Mouse (Mus musculus) midbrain, embryonic 11.5 days (tissue): ENCODE data around the gene Zc3h12c. TPM values are rescaled to one million over a fixed set of nuclear protein-coding genes. Genes with fewer than 3 reads are reported as not detected.

ENCODE experiments used
- ATAC-seq: fragments of 200-750 bp; cut with Nextera tagmentation; 2 replicates; pipeline ENCODE4 v1.8.0; 2017; ENCODE audit warnings: moderate TSS enrichment, moderate library complexity; ENCODE audit not compliant: low FRiP score
- DNase-seq: peaks from one replicate; pipeline ENCODE4 v3.0.0; 2015; ENCODE audit warnings: low spot score; ENCODE audit errors: missing footprints
- H3K27ac ChIP-seq: fragments of 300-500 bp; sonication (generic); 2 replicates; pipeline ENCODE4 v1.5.1; 2014; ENCODE audit warnings: low read depth, low read length
- H3K27me3 ChIP-seq: fragments of 300-500 bp; sonication (generic); 2 replicates; pipeline ENCODE4 v1.6.1; 2014; ENCODE audit warnings: mild to moderate bottlenecking, low read length, moderate library complexity, mixed read lengths; ENCODE audit not compliant: control insufficient read depth, insufficient read depth
- H3K36me3 ChIP-seq: fragments of 300-500 bp; sonication (generic); 2 replicates; pipeline ENCODE4 v1.6.1; 2014; ENCODE audit warnings: mild to moderate bottlenecking, low read length, moderate library complexity, mixed read lengths; ENCODE audit not compliant: control insufficient read depth, insufficient read depth
- H3K4me1 ChIP-seq: fragments of 300-500 bp; sonication (generic); 2 replicates; pipeline ENCODE4 v1.6.1; 2014; ENCODE audit warnings: low read length; ENCODE audit not compliant: control insufficient read depth, insufficient read depth
- H3K4me2 ChIP-seq: fragments of 300-500 bp; sonication (generic); 2 replicates; pipeline ENCODE4 v1.6.1; 2014; ENCODE audit warnings: mild to moderate bottlenecking, moderate library complexity
- H3K4me3 ChIP-seq: fragments of 300-500 bp; sonication (generic); 2 replicates; pipeline ENCODE4 v1.5.1; 2014; ENCODE audit warnings: low read depth, low read length
- H3K9ac ChIP-seq: fragments of 300-500 bp; sonication (generic); 2 replicates; pipeline ENCODE4 v1.6.1; 2014; ENCODE audit warnings: low read length
- H3K9me3 ChIP-seq: fragments of 300-500 bp; sonication (generic); 2 replicates; pipeline ENCODE4 v1.6.1; 2016; ENCODE audit warnings: low read length; ENCODE audit not compliant: control insufficient read depth
- WGBS: fragments of 180-500 bp; shearing (Covaris S2); extraction: QIAGEN DNeasy Blood & Tissue Kit; methylation state at CpG from one replicate; pipeline ENCODE4 v1.1.7; 2014; 5-methylcytosine and 5-hydroxymethylcytosine counted together
- polyA plus RNA-seq: library from polyadenylated mRNA; unstranded; fragments of >200 nt; fragmentation: Nextera tagmentation; extraction: Ambion mirVana; gene quantifications from 2 replicates; pipeline ENCODE4 v1.2.1, GENCODE M21; 2014

Gene Zc3h12c
- polyA plus RNA-seq, 1 experiment from 2014 or later, result 17.2 TPM

DNA sequence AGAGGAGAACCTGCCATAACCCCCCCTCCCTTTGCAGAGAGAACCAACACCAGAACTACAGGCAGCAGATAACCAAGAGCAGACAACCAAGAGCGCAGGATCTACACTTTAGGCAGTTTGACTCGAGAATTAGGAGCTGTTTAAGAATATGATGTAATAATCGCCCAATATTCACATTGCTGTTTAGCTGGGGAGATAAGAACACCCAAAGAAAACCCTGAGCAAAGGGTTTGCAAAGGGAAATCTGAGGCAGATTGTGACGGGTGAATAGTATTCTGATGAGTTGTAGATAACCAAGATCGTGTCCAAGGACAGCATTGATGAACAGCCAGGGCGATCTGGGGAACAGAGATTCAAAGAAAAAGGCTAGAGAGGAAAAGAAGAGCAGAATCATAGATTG, 2.3 kb upstream of the Zc3h12c start:
- no peak overlapping the region for H3K27ac ChIP-seq
- H3K9me3 ChIP-seq, result no peaks in the 10 kb centered on the region
- H3K4me3 ChIP-seq, result no peak overlapping the region
- 87% methylated on average over 6 of the region's 6 CpGs for WGBS
- peaks cover 6% of the 10 kb centered on the region; the same call in 1 of the 2 replicates for H3K4me1 ChIP-seq
- H3K36me3 ChIP-seq, result no peaks in the 10 kb centered on the region
- H3K27me3 ChIP-seq, result peaks cover 2% of the 10 kb centered on the region; the same call in 1 of the 2 replicates
- ATAC-seq, result no peak
- H3K4me2 ChIP-seq, result no peak overlapping the region
- no peak for DNase-seq
- no peak overlapping the region for H3K9ac ChIP-seq

DNA sequence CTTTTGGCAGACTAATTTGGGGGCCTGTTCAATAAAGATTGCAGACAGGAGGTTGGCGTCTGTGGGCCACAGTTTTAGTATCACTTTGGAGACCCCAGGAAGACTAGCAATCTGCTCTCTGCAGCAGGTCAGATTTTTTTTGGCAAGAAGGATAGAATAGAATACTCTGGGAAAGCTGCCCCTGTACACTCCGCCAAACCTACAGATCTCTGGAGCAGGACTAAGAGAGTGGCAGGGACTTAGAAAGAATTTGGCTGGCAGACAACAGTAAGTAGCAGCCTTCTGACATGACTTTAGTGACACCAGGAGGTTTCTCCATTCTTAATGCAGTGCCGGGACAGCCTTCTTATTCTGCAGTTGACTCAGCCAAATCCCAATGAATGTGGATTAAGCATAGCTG, 1.8 kb upstream of the Zc3h12c start:
- H3K9me3 ChIP-seq, result no peaks in the 10 kb centered on the region
- H3K4me1 ChIP-seq, result peaks cover 6% of the 10 kb centered on the region; the same call in 1 of the 2 replicates
- H3K4me2 ChIP-seq, result no peak overlapping the region
- H3K27me3 ChIP-seq, result peaks cover 2% of the 10 kb centered on the region; the same call in 1 of the 2 replicates
- DNase-seq (no peak), ATAC-seq (no peak)
- WGBS, result 63% methylated on average over 3 of the region's 3 CpGs
- H3K27ac ChIP-seq, result no peak overlapping the region
- H3K9ac ChIP-seq, result no peak overlapping the region
- no peak overlapping the region for H3K4me3 ChIP-seq
- no peaks in the 10 kb centered on the region for H3K36me3 ChIP-seq

DNA sequence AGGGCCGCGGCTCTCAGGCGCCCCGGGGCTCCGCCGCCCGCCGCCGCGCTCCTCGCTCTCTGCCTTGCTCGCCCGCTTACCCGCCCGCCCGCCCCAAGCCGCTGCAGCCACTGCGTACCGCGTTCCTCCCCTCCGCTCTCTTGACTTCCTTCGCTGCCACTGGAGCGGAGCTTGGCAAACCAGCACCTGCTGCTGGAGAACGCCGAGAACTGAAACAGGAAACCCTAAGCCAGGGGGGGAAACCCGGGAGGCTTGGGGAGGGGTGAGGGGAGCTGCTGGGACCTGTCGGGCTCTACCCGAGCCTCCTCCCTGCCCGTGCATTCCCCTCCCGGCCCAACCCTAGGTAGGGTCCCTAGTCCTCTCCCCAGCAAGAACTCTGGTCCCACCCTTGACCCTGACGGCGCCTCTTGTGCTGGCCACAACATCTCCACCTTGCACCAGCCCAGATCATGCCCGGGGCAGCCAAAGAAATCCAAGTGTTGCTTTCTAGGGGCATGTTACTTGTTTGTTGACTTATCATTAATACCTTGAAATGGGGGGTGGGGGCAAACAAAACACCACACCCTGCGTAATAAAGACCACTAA, 406 bp upstream of the Zc3h12c start:
- Histone ChIP-seq H3K4me2 (peak overlapping the region; percentile 68), H3K27me3 (peaks cover 2% of the 10 kb centered on the region; the same call in 1 of the 2 replicates), H3K9me3 (no peaks in the 10 kb centered on the region), H3K27ac (peak overlapping the region; percentile 90), H3K9ac (peak overlapping the region; percentile 99), H3K4me3 (peak overlapping the region; percentile 91), H3K4me1 (peaks cover 10% of the 10 kb centered on the region; the same call in 1 of the 2 replicates), H3K36me3 (no peaks in the 10 kb centered on the region)
- WGBS, result 2% methylated on average over 30 of the region's 34 CpGs
- DNase-seq (peak; percentile 95), ATAC-seq (peak; percentile 89)

DNA sequence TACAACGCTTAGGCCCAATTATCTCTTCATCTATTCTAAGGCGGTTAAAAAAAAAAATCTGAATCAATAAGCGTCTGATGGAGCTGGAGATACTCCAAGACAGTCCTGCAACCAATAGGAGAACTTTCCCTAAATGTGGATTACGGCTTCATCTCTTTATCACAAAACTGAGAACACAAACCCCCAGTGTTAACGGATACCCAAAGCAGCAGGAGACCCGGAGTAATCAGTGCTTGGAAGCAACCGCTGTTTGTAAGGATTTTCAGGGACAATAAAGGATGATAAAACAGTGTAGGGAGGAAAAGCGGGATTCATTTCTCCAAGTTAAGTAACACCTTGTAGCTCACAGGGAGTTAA, 888 bp downstream of the Zc3h12c start:
- Histone ChIP-seq H3K9ac (peak overlapping the region; percentile 99), H3K4me2 (peak overlapping the region; percentile 68), H3K27ac (peak overlapping the region; percentile 90), H3K9me3 (no peaks in the 10 kb centered on the region), H3K4me1 (peaks cover 10% of the 10 kb centered on the region; the same call in 1 of the 2 replicates), H3K4me3 (peak overlapping the region; percentile 91), H3K36me3 (no peaks in the 10 kb centered on the region), H3K27me3 (peaks cover 2% of the 10 kb centered on the region; the same call in 1 of the 2 replicates)
- 3% methylated on average over 8 of the region's 8 CpGs for WGBS
- DNase-seq (no peak), ATAC-seq (no peak)

DNA sequence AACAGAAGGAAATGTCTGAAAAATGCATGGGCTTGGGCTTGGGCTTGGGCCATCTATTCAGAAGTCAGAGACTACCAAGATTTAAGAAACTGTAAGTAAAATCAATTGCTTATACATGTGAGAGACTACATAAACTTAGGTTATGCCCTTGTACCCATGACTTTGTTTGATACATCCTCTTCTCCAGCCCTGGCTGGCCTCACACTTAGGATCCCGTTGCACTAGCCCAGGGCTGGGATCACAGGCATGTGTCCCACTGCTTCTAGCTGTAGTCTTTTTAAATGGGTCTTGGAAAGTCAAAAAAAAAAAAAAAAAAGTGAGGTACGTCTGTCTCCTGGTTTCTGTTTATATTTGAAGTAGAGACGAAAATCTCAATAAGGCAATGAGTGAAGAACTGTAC, 1.3 kb downstream of the Zc3h12c start:
- Histone ChIP-seq H3K27ac (no peak overlapping the region), H3K4me1 (peaks cover 10% of the 10 kb centered on the region; the same call in 1 of the 2 replicates), H3K27me3 (peaks cover 2% of the 10 kb centered on the region; the same call in 1 of the 2 replicates), H3K9me3 (no peaks in the 10 kb centered on the region), H3K4me3 (peak overlapping the region; percentile 91), H3K36me3 (no peaks in the 10 kb centered on the region), H3K4me2 (peak overlapping the region; percentile 68), H3K9ac (peak overlapping the region; percentile 99)
- 9% methylated on average over 3 of the region's 3 CpGs for WGBS
- no peak for ATAC-seq
- peak; percentile 86 for DNase-seq

DNA sequence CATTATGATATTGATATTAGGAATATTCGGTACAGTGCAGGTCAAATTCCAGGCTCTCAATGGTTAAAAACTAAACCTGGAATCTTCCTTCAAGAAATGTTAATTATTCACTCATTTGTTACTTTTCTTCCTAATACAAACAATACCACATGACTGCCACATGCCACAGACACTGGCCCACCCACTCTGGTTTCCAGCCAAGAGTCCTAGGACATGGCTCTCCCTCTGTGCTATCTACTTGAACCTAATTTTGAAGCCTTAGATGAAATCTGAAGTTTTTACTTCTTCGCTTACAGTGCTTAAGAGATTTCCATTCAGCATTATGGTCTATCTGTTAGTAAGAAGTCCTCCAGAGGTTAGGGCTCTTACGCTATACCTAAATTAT, 2.7 kb downstream of the Zc3h12c start:
- H3K27ac ChIP-seq, result no peak overlapping the region
- peaks cover 10% of the 10 kb centered on the region; the same call in 1 of the 2 replicates for H3K4me1 ChIP-seq
- no peak for DNase-seq
- 0 out of 2 replicates have a peak, but pooled peaks cover 1% of the 10 kb centered on the region for H3K9me3 ChIP-seq
- no peak overlapping the region for H3K4me2 ChIP-seq
- H3K9ac ChIP-seq, result no peak overlapping the region
- H3K36me3 ChIP-seq, result 0 out of 2 replicates have a peak, but pooled peaks cover 3% of the 10 kb centered on the region
- ATAC-seq, result no peak
- peaks cover 2% of the 10 kb centered on the region; the same call in 1 of the 2 replicates for H3K27me3 ChIP-seq
- 95% methylated on average over 3 of the region's 3 CpGs for WGBS
- no peak overlapping the region for H3K4me3 ChIP-seq

DNA sequence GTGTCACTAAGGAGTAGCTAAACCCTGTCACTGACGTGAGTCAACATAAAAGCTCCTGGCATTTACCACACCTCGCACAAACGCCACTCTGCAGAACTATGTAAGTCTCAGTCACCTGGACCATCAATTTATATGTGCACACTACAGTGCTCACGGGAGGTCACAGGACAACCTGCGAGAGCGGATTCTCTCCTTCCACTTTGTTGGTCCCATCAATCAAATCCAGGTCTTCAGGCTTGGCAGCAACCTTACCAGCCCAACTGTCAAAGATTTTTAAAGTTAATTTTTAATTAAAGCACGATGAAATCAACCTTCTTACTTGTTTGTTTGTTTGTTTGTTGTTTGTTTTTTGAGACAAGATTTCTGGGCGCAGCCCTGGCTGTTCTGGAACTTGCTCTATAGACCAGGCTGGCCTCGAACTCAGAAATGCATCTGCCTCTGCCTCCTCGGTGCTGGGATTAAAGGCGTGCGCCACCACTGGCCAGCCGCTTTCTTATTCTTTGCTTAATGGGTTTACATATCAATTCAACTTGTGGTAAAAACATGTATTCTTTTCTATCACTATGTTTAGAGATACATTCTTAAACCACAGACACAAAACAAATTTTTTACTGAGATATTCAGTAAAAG, 3.2 kb downstream of the Zc3h12c start:
- Histone ChIP-seq H3K27ac (no peak overlapping the region), H3K27me3 (peaks cover 2% of the 10 kb centered on the region; the same call in 1 of the 2 replicates), H3K4me3 (no peak overlapping the region), H3K9me3 (0 out of 2 replicates have a peak, but pooled peaks cover 2% of the 10 kb centered on the region), H3K4me2 (no peak overlapping the region), H3K9ac (no peak overlapping the region), H3K36me3 (0 out of 2 replicates have a peak, but pooled peaks cover 3% of the 10 kb centered on the region), H3K4me1 (peaks cover 10% of the 10 kb centered on the region; the same call in 1 of the 2 replicates)
- ATAC-seq, result no peak
- WGBS, result 89% methylated on average over 13 of the region's 13 CpGs
- no peak for DNase-seq

DNA sequence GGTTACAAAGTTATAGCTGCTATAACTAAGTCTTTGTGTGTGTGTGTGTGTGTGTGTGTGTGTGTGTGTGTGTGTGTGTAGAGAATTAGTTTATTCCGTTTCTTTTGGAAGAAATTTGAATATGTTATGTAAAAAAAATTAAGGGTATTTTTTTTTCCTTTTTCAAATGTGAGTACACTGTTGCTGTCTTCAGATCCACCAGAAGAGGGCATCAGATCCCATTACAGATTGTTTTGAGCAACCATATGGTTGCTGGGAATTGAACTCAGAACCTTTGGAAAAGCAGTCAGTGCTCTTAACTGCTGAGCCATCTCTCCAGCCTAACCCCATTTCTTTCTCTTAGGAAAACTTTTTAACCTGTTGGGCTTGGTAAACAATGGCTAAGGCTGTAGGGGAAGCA, 7.9 kb downstream of the Zc3h12c start:
- no peak for ATAC-seq
- 92% methylated on average over 1 of the region's 1 CpGs for WGBS
- Histone ChIP-seq H3K4me1 (peaks cover 5% of the 10 kb centered on the region; the same call in 1 of the 2 replicates), H3K4me2 (no peak overlapping the region), H3K9me3 (0 out of 2 replicates have a peak, but pooled peaks cover 2% of the 10 kb centered on the region), H3K36me3 (0 out of 2 replicates have a peak, but pooled peaks cover 3% of the 10 kb centered on the region), H3K4me3 (no peak overlapping the region), H3K27ac (no peak overlapping the region), H3K27me3 (no peaks in the 10 kb centered on the region), H3K9ac (no peak overlapping the region)
- no peak for DNase-seq

DNA sequence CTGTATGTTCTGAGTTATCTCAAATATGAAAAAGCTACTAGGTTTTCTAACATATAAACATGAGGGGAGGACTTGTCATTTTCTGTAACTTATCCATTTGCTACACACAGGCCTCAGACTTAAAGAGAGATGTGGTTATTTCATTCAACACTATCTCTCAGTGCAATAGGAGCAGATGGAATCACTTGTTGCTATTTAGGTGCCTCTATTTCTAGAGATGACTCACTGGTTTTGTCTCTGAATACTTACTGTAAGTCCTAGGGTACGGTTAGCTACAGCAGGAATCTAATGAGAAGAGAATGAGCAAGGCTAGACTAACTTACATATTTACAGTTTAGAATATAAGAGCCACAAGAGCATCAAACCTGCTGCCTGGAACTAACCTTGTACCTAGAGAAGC, 9.8 kb downstream of the Zc3h12c start:
- WGBS, result 97% methylated on average over 1 of the region's 1 CpGs
- H3K9me3 ChIP-seq, result 0 out of 2 replicates have a peak, but pooled peaks cover 2% of the 10 kb centered on the region
- no peak for ATAC-seq

More for the DNA sequence above, 9.8 kb downstream of the Zc3h12c start:
- no peak overlapping the region for H3K27ac ChIP-seq
- H3K4me2 ChIP-seq, result no peak overlapping the region
- H3K9ac ChIP-seq, result no peak overlapping the region
- peaks cover 8% of the 10 kb centered on the region; the same call in 1 of the 2 replicates for H3K4me1 ChIP-seq
- H3K4me3 ChIP-seq, result no peak overlapping the region
- 0 out of 2 replicates have a peak, but pooled peaks cover 3% of the 10 kb centered on the region for H3K36me3 ChIP-seq
- no peaks in the 10 kb centered on the region for H3K27me3 ChIP-seq
- no peak for DNase-seq
